Mouse (Mus musculus) kidney, postnatal 4 days (tissue): ENCODE data around the gene Pon2.

Experiments
- DNase-seq, 2 experiments: peaks; one replicate each; pipeline ENCODE4 v3.0.0; 2021; ENCODE audit warnings: mixed read lengths in 2 of 2

The Pon2 gene

DNA sequence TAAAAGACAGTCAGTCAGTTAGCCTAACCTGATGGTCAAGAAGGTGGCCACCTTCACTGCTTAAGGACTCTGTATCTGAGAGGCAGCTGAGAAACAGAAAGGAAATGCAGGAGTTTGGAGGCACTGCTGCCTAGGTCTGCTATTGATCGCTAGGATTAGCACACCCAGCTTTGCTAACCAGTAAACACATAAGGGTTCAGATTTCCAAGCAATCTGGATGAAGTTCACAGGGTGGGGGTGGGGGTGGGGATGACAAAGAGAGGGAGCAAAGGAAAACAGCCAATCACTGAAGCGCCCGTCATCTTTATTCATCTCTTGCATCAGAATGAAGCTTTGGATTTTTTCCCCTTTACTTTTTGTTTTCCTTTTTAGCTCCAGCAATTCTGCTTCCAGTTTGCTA lies 76.2 kb downstream of the Pon2 start:
- DNase-seq, result no peak

DNA sequence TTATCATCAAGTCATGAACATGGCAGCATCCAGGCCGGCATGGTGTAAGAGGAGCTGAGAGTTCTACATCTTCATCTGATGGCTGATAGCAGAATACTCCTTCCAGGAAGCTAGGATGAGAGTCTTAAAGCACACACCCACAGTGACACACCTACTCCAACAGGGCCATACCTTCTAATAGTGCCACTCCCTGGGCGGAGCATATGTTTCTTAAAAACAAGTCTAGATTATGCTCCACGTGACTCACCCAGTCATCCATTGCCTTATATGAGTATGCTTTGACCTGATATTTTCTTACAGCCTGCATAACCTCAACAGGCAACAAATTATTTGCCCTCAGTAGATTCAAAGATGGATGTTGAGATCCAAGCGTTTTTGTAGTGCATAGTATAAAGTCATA lies 80.1 kb downstream of the Pon2 start:
- no peak for DNase-seq
